Mouse (Mus musculus): ENCODE data around the gene Gm13276.
"Not testable (repeated sequence)": the region's sequence is repeated elsewhere in the genome, so short reads cannot be mapped to it uniquely, and the experiment has no call there.

GRCm38 (mm10) chr4:88780320-88780719 lies 5.2 kb upstream of the Gm13276 start:
- TF ChIP-seq GATA1, TAL1 (IDR thresholded peaks at IDR 0.05; ENCODE audit: low read length): not testable (repeated sequence)
